Mouse (Mus musculus) CH12.LX (cell line): ENCODE data around the gene Icam5. TPM values are rescaled to one million over a fixed set of nuclear protein-coding genes. Genes with fewer than 3 reads are reported as not detected.
A peak's percentile ranks its signal among the peaks of the same experiment; 100 is the strongest.

Experiments
- DNase-seq: peaks from one replicate; pipeline ENCODE4 v3.0.0-alpha.2; 2013; ENCODE audit errors: extremely low read depth
- H3K27ac ChIP-seq: 2 replicates; pipeline ENCODE4 v1.5.1; 2012; ENCODE audit warnings: low read depth, mild to moderate bottlenecking, control low read depth, moderate library complexity; ENCODE audit not compliant: insufficient read depth
- H3K27me3 ChIP-seq: replicated peaks from 2 replicates; pipeline ENCODE3; 2012; ENCODE audit warnings: inconsistent platforms
- H3K36me3 ChIP-seq, 2 experiments: replicated peaks in 1 of 2; 2 replicates each; pipeline versions ENCODE3 to v1.6.1; 2012; ENCODE audit warnings: inconsistent platforms in 1 of 2, low read length in 1 of 2, mild to moderate bottlenecking in 1 of 2, mixed read lengths in 1 of 2, moderate library complexity in 1 of 2; ENCODE audit not compliant: control insufficient read depth in 1 of 2, insufficient read depth in 1 of 2
- H3K4me1 ChIP-seq, 2 experiments: 2 replicates each; pipeline ENCODE4 v1.6.1; 2012; ENCODE audit warnings: inconsistent platforms in 1 of 2, moderate library complexity in 1 of 2; ENCODE audit not compliant: insufficient read depth in 2 of 2, control insufficient read depth in 1 of 2
- H3K4me2 ChIP-seq: 2 replicates; pipeline ENCODE4 v1.6.1; 2012; ENCODE audit warnings: low read depth, mild to moderate bottlenecking, control low read depth; ENCODE audit not compliant: poor library complexity, insufficient read depth, severe bottlenecking
- H3K4me3 ChIP-seq, 3 experiments: fragments of 150-350 bp in 1 of 3; sonication (generic) in 1 of 3; replicated peaks in 1 of 3; 2 replicates each; pipeline versions ENCODE3 to v1.5.1; 2011 to 2012; ENCODE audit warnings: low read depth in 2 of 3, low read length in 2 of 3, mild to moderate bottlenecking in 2 of 3, moderate library complexity in 2 of 3, control low read depth in 1 of 3, improper control_type of control experiment in 1 of 3, inconsistent platforms in 1 of 3, mixed read lengths in 1 of 3; ENCODE audit not compliant: poor library complexity in 1 of 3
- H3K79me2 ChIP-seq: replicated peaks from 2 replicates; pipeline ENCODE4 v1.6.1; 2012; ENCODE audit warnings: mild to moderate bottlenecking, moderate library complexity; ENCODE audit not compliant: control insufficient read depth, poor library complexity, insufficient read depth, severe bottlenecking; ENCODE audit errors: extremely low read depth
- H3K9ac ChIP-seq: 2 replicates; pipeline ENCODE4 v1.6.1; 2012; ENCODE audit warnings: low read depth, mild to moderate bottlenecking, control low read depth, moderate library complexity; ENCODE audit not compliant: insufficient read depth
- H3K9me3 ChIP-seq: replicated peaks from 2 replicates; pipeline ENCODE3; 2012; ENCODE audit warnings: low read length, inconsistent platforms, mixed read lengths
- BHLHE40 ChIP-seq: IDR thresholded peaks from 2 replicates; pipeline ENCODE4 v1.6.1; 2011; ENCODE audit warnings: mild to moderate bottlenecking, low read depth, low read length, improper control_type of control experiment
- CHD2 ChIP-seq: IDR thresholded peaks from 2 replicates; pipeline ENCODE4 v1.6.1; 2011; ENCODE audit warnings: low read length, improper control_type of control experiment
- ELF1 ChIP-seq: IDR thresholded peaks from 2 replicates; pipeline ENCODE4 v1.6.1; 2014; ENCODE audit warnings: low read depth, mild to moderate bottlenecking, inconsistent platforms, low read length, improper control_type of control experiment
- EP300 ChIP-seq: IDR thresholded peaks from 2 replicates; pipeline ENCODE4 v1.6.1; 2011; ENCODE audit warnings: low read length, improper control_type of control experiment
- GABPA ChIP-seq: IDR thresholded peaks from 2 replicates; pipeline ENCODE4 v1.6.1; 2012; ENCODE audit warnings: low read depth, low read length, improper control_type of control experiment, inconsistent platforms; ENCODE audit not compliant: insufficient replicate concordance
- HCFC1 ChIP-seq: IDR thresholded peaks from 2 replicates; pipeline ENCODE4 v1.6.1; 2012; ENCODE audit warnings: low read depth, mild to moderate bottlenecking, inconsistent platforms, low read length, improper control_type of control experiment
- IRF4 ChIP-seq: IDR thresholded peaks from 2 replicates; pipeline ENCODE4 v1.6.1; 2014; ENCODE audit warnings: low read depth, mild to moderate bottlenecking, inconsistent platforms, low read length, improper control_type of control experiment
- JUN ChIP-seq: IDR thresholded peaks from 2 replicates; pipeline ENCODE4 v1.6.1; 2011; ENCODE audit warnings: low read depth, mild to moderate bottlenecking, low read length, improper control_type of control experiment, moderate library complexity; ENCODE audit not compliant: insufficient read depth
- JUND ChIP-seq: conservative IDR thresholded peaks from 2 replicates; pipeline ENCODE4 v1.6.1; 2011; ENCODE audit warnings: low read depth, low read length, improper control_type of control experiment
- KAT2A ChIP-seq: IDR thresholded peaks from 2 replicates; pipeline ENCODE4 v1.6.1; 2012; ENCODE audit warnings: low read length, improper control_type of control experiment, inconsistent platforms; ENCODE audit not compliant: insufficient replicate concordance
- MXI1 ChIP-seq: IDR thresholded peaks from 2 replicates; pipeline ENCODE4 v1.6.1; 2011; ENCODE audit warnings: mild to moderate bottlenecking, low read depth, low read length, improper control_type of control experiment
- MYC ChIP-seq: IDR thresholded peaks from 2 replicates; pipeline ENCODE4 v1.6.1; 2011; ENCODE audit warnings: low read depth, mild to moderate bottlenecking, improper control_type of control experiment, low read length
- NRF1 ChIP-seq: IDR thresholded peaks from 2 replicates; pipeline ENCODE4 v1.6.1; 2014; ENCODE audit warnings: low read depth, mild to moderate bottlenecking, inconsistent platforms, low read length, improper control_type of control experiment, moderate library complexity
- POLR2AphosphoS2 ChIP-seq: IDR thresholded peaks from 2 replicates; pipeline ENCODE4 v1.6.1; 2011; ENCODE audit warnings: low read depth, low read length, improper control_type of control experiment
- RAD21 ChIP-seq: IDR thresholded peaks from 2 replicates; pipeline ENCODE4 v1.6.1; 2011; ENCODE audit warnings: low read depth, mild to moderate bottlenecking, low read length, improper control_type of control experiment, moderate library complexity
- SMC3 ChIP-seq: IDR thresholded peaks from 2 replicates; pipeline ENCODE4 v1.6.1; 2011; ENCODE audit warnings: low read depth, low read length, improper control_type of control experiment
- TBP ChIP-seq: conservative IDR thresholded peaks from 2 replicates; pipeline ENCODE4 v1.6.1; 2011; ENCODE audit warnings: low read depth, low read length, improper control_type of control experiment
- UBTF ChIP-seq: IDR thresholded peaks from 2 replicates; pipeline ENCODE4 v1.6.1; 2012; ENCODE audit warnings: low read depth, mild to moderate bottlenecking, inconsistent platforms, low read length, improper control_type of control experiment, moderate library complexity
- USF1 ChIP-seq: IDR thresholded peaks from 2 replicates; pipeline ENCODE4 v1.6.1; 2014; ENCODE audit warnings: low read depth, mild to moderate bottlenecking, inconsistent platforms, low read length, improper control_type of control experiment
- USF2 ChIP-seq: conservative IDR thresholded peaks from 2 replicates; pipeline ENCODE4 v1.6.1; 2011; ENCODE audit warnings: low read depth, low read length, improper control_type of control experiment
- ZC3H11A ChIP-seq: IDR thresholded peaks from 2 replicates; pipeline ENCODE4 v1.6.1; 2012; ENCODE audit warnings: low read depth, mild to moderate bottlenecking, inconsistent platforms, low read length, improper control_type of control experiment
- ZKSCAN1 ChIP-seq: IDR thresholded peaks from 2 replicates; pipeline ENCODE4 v1.6.1; 2012; ENCODE audit warnings: low read depth, inconsistent platforms, low read length, improper control_type of control experiment, borderline replicate concordance
- ZMIZ1 ChIP-seq: IDR thresholded peaks from 2 replicates; pipeline ENCODE4 v1.6.1; 2012; ENCODE audit warnings: low read depth, mild to moderate bottlenecking, inconsistent platforms, low read length, improper control_type of control experiment
- dilution Hi-C: fragments of 300-500 bp; cut with MboI; formaldehyde crosslinking; loops from 2 replicates; pipeline ENCODE4 v1.14.3; 2020; ENCODE audit warnings: low sequenced_read_pairs; ENCODE audit not compliant: extremely low pct_unique_long_range_greater_than_20kb, extremely low pct_ligation_motif_present
- in situ Hi-C: fragments of 300-500 bp; cut with MboI; formaldehyde crosslinking; loops from 3 replicates; pipeline ENCODE4 v1.14.3; 2019; ENCODE audit warnings: low sequenced_read_pairs, low pct_ligation_motif_present, low pct_unique_long_range_greater_than_20kb, mixed read lengths
- polyA plus RNA-seq: library from polyadenylated mRNA; unstranded; fragments of >175 nt; gene quantifications from 2 replicates; pipeline ENCODE4 v1.2.1, GENCODE M21; 2012; ENCODE audit warnings: low read depth; ENCODE audit not compliant: insufficient read length
- total RNA-seq, 2 experiments: library from RNA; depleted of rRNA; stranded (reverse); fragments of 300-350 nt in 1 of 2; fragments of >200 nt in 1 of 2; gene quantifications; 2 replicates each; pipeline ENCODE4 v1.2.3; 2012 to 2014

The Icam5 gene
- total and polyA plus RNA-seq, 3 experiments: 0.89 to 4.9 (median 1.6) TPM

GRCm38 (mm10) chr9:21017177-21017575 is 14.7 kb upstream of the Icam5 start:
- H3K79me2 ChIP-seq: peaks cover 60% of the 10 kb centered on the region
- dilution Hi-C loops: no loop called here
- H3K4me2 ChIP-seq: peak overlapping the region; percentile 89
- H3K4me3 ChIP-seq: peak overlapping the region; percentile 60 to 90 (median 69)
- peaks cover 35 to 48% of the 10 kb centered on the region in 2 experiments for H3K36me3 ChIP-seq
- H3K27ac ChIP-seq: peak overlapping the region; percentile 37
- H3K9me3 ChIP-seq: no peaks in the 10 kb centered on the region
- no peak for DNase-seq
- H3K9ac ChIP-seq: peak overlapping the region; percentile 50
- peaks cover 26 to 56% of the 10 kb centered on the region in 2 experiments for H3K4me1 ChIP-seq
- TF ChIP-seq KAT2A (no peak), ZKSCAN1 (no peak), ZMIZ1 (no peak), MXI1 (no peak), CHD2 (no peak), HCFC1 (no peak), ZC3H11A (no peak), NRF1 (no peak), RAD21 (no peak), MYC (no peak), IRF4 (no peak), JUN (no peak), EP300 (no peak)
- no peaks in the 10 kb centered on the region for H3K27me3 ChIP-seq
- in situ Hi-C loops: loop anchor here (10.0 kb wide), 1 partner anchor 128 kb away; the partner anchor contains the start of gene Cdc37

- Histone ChIP-seq H3K9me3 (no peaks in the 10 kb centered on the region), H3K4me2 (peak overlapping the region; percentile 65)
- TF ChIP-seq EP300: no peak
- TF ChIP-seq USF2: no peak
- no peak for TF ChIP-seq SMC3
- no peak for TF ChIP-seq ZKSCAN1
- no peak for TF ChIP-seq GABPA
- no peak for TF ChIP-seq TBP
- no peak for TF ChIP-seq USF1
- TF ChIP-seq POLR2AphosphoS2: no peak
- TF ChIP-seq RAD21: no peak
- TF ChIP-seq ELF1: no peak
- no peak for TF ChIP-seq BHLHE40
- no peak for TF ChIP-seq NRF1
- TF ChIP-seq UBTF: no peak
- TF ChIP-seq ZMIZ1: no peak
- TF ChIP-seq JUND: no peak
- TF ChIP-seq, all 38 proteins: peak for 0
- peaks cover 43 to 58% of the 10 kb centered on the region in 2 experiments for H3K36me3 ChIP-seq
- H3K27me3 ChIP-seq: no peaks in the 10 kb centered on the region
- in situ Hi-C loops (loop anchor here (10.0 kb wide), 1 partner anchor 126 kb away; the partner anchor contains the start of gene Cdc37), dilution Hi-C loops (no loop called here)
- peaks cover 73% of the 10 kb centered on the region for H3K79me2 ChIP-seq
- peak overlapping the region; percentile 25; the same call in 1 of the 2 replicates for H3K9ac ChIP-seq
- no peak for DNase-seq
- H3K4me1 ChIP-seq: peaks cover 26 to 62% of the 10 kb centered on the region in 2 experiments
- H3K4me3 ChIP-seq: peak overlapping the region; percentile 9 to 50 (median 29)
- H3K27ac ChIP-seq: no peak overlapping the region
Measured at GRCm38 (mm10) chr9:21018600-21018999, 13.3 kb upstream of the Icam5 start.
